ENCODE assay signal across 9 mouse cellular contexts in genomic region chr10:120895899-120896289, GRCm38 (mm10). TPM values are rescaled to one million over a fixed set of nuclear protein-coding genes. Genes with fewer than 3 reads are reported as not detected.
A peak's percentile ranks its signal among the peaks of the same experiment; 100 is the strongest.
DNase-seq lines count a peak whose midpoint lies in the region; ATAC-seq and TF ChIP-seq lines count a peak whose summit lies in the region.
"Had no signal": no experiment of that assay in that cellular context is flagged by ENCODE, and none has a peak within 500 bp of the region (broad histone marks: within the 10 kb centered on the region; RNA-seq: fewer than 3 reads in every experiment).

No protein-coding gene starts in this region.

- no peak overlapping the region for H3K4me2 ChIP-seq in forebrain, postnatal 0 days (ENCODE audit: low read depth)
- H3K4me2 ChIP-seq in forebrain, embryonic 16.5 days (ENCODE audit: low read length), result no peak overlapping the region
- peak overlapping the region; percentile 4 for H3K4me2 ChIP-seq in liver, embryonic 14.5 days (ENCODE audit: low read depth)

- no peak for ATAC-seq in forebrain, postnatal 0 days
- ATAC-seq in forebrain, embryonic 16.5 days, result no peak
- ATAC-seq in liver, embryonic 14.5 days (ENCODE audit: insufficient read depth), result peak; percentile 39
- no peak for ATAC-seq in erythroid progenitor cell, adult 5-6 weeks (replicated peaks; ENCODE audit: low FRiP score, poor library complexity, severe bottlenecking)
- ATAC-seq: hindbrain, embryonic 16.5 days had no signal

- no peak overlapping the region for H3K4me3 ChIP-seq in forebrain, postnatal 0 days (ENCODE audit: low read depth, low read length)
- H3K4me3 ChIP-seq in forebrain, embryonic 16.5 days (replicated peaks; ENCODE audit: low read length), result no peak overlapping the region
- H3K4me3 ChIP-seq in liver, embryonic 14.5 days (ENCODE audit: insufficient read depth in 1 of 2, low read depth in 2 of 2, low read length in 2 of 2), result no peak overlapping the region

- H3K4me1 ChIP-seq in forebrain, postnatal 0 days (ENCODE audit: insufficient read depth), result no peaks in the 10 kb centered on the region
- peaks cover 20% of the 10 kb centered on the region for H3K4me1 ChIP-seq in forebrain, embryonic 16.5 days (replicated peaks; ENCODE audit: control insufficient read depth, insufficient read depth, low read length)
- peaks cover 0 to 2% of the 10 kb centered on the region in 2 experiments; a peak in 2 of 4 replicates for H3K4me1 ChIP-seq in liver, embryonic 14.5 days (replicated peaks; ENCODE audit: control insufficient read depth in 2 of 2, insufficient read depth in 2 of 2, low read length in 1 of 2)

- 29% methylated on average over 15 of the region's 15 CpGs for WGBS in forebrain, postnatal 0 days
- 28% methylated on average over 15 of the region's 15 CpGs for WGBS in forebrain, embryonic 16.5 days
- WGBS in liver, embryonic 14.5 days (ENCODE audit: insufficient replicate concordance), result 3% methylated on average over 15 of the region's 15 CpGs

- H3K9ac ChIP-seq in forebrain, postnatal 0 days, result no peak overlapping the region
- H3K9ac ChIP-seq in forebrain, embryonic 16.5 days (replicated peaks; ENCODE audit: low read depth, low read length), result no peak overlapping the region
- no peak overlapping the region for H3K9ac ChIP-seq in liver, embryonic 14.5 days (replicated peaks)

- H3K27me3 ChIP-seq in forebrain, postnatal 0 days (ENCODE audit: insufficient read depth, low read length), result peaks cover 22% of the 10 kb centered on the region; the same call in 1 of the 2 replicates
- H3K27me3 ChIP-seq in forebrain, embryonic 16.5 days (replicated peaks; ENCODE audit: control insufficient read depth, insufficient read depth, low read length), result peaks cover 11% of the 10 kb centered on the region; the same call in 1 of the 2 replicates
- H3K27me3 ChIP-seq in liver, embryonic 14.5 days (ENCODE audit: control insufficient read depth, insufficient read depth, low read length), result peaks cover 19% of the 10 kb centered on the region

- no peaks in the 10 kb centered on the region for H3K36me3 ChIP-seq in forebrain, postnatal 0 days (ENCODE audit: insufficient read depth)
- no peaks in the 10 kb centered on the region for H3K36me3 ChIP-seq in forebrain, embryonic 16.5 days (ENCODE audit: control insufficient read depth, insufficient read depth)
- H3K36me3 ChIP-seq in liver, embryonic 14.5 days (replicated peaks; ENCODE audit: control insufficient read depth, insufficient read depth, low read depth), result no peaks in the 10 kb centered on the region

- TF ChIP-seq EP300 in liver, embryonic 14.5 days (IDR thresholded peaks at IDR 0.05; ENCODE audit: low read depth), result no peak

- no peaks in the 10 kb centered on the region for H3K9me3 ChIP-seq in forebrain, postnatal 0 days (ENCODE audit: low read length)
- no peaks in the 10 kb centered on the region for H3K9me3 ChIP-seq in forebrain, embryonic 16.5 days (ENCODE audit: control insufficient read depth, low read length)
- no peaks in the 10 kb centered on the region for H3K9me3 ChIP-seq in liver, embryonic 14.5 days (ENCODE audit: control insufficient read depth, low read length)

- no peak for DNase-seq in forebrain, postnatal 0 days
- DNase-seq in thymus, postnatal 0 days (ENCODE audit: low spot score), result peak; percentile 66
- no peak for DNase-seq in thymus, postnatal 10 days (ENCODE audit: low spot score in 2 of 2)
- DNase-seq in liver, embryonic 14.5 days (ENCODE audit: low read depth in 3 of 3, low spot score in 3 of 3), result peak in 1 of 3 experiments; percentile 17
- no peak for DNase-seq in ovary, postnatal 36 days (ENCODE audit: low spot score)
- DNase-seq in cerebellum, adult 18-20 months, result no peak

- no peak overlapping the region for H3K27ac ChIP-seq in forebrain, postnatal 0 days (ENCODE audit: low read depth, low read length)
- no peak overlapping the region for H3K27ac ChIP-seq in forebrain, embryonic 16.5 days (ENCODE audit: low read length)
- no peak overlapping the region for H3K27ac ChIP-seq in liver, embryonic 14.5 days

- TF ChIP-seq CTCF in forebrain, postnatal 0 days (IDR thresholded peaks at IDR 0.05; ENCODE audit: low read depth), result peak; percentile 9; the same call in 1 of the 2 replicates
- no peak for TF ChIP-seq CTCF in liver, embryonic 14.5 days (IDR thresholded peaks at IDR 0.05; ENCODE audit: low read depth)

RNA-seq across cellular contexts. Expression of gene Msrb3, which starts 3.0 kb away (rescaled TPM):
- total RNA-seq in forebrain, postnatal 0 days (2014; rRNA removed), result 3.2 and 6.1 TPM in 2 replicates
- 0.67 and 1.5 TPM in 2 replicates for polyA plus RNA-seq in forebrain, postnatal 0 days (2015; fragmentation: Nextera tagmentation; extraction: Ambion mirVana)
- polyA plus RNA-seq in forebrain, embryonic 16.5 days (2015; fragmentation: Nextera tagmentation; extraction: Ambion mirVana), result 1.1 and 1.6 TPM in 2 replicates
- 2.3 and 3.3 TPM in 2 replicates for polyA plus RNA-seq in thymus, postnatal 0 days (2015; fragmentation: Nextera tagmentation; extraction: Ambion mirVana)
- 0.98 and 1.5 TPM in 2 replicates for polyA plus RNA-seq in liver, embryonic 14.5 days (2012; rRNA removed)
- polyA plus RNA-seq in liver, embryonic 14.5 days (2014; fragmentation: Nextera tagmentation; extraction: Ambion mirVana), result 0.40 and 0.60 TPM in 2 replicates
- not detected in 2 replicates for total RNA-seq in erythroid progenitor cell, adult 5-6 weeks (2015; ENCODE audit: low replicate concordance)
- 0.30 and 0.64 TPM in 2 replicates for total RNA-seq in erythroid progenitor cell, adult 5-6 weeks (2017; ENCODE audit: low replicate concordance)
